Mouse (Mus musculus) embryonic facial prominence, embryonic 12.5 days (tissue): ENCODE results near the gene Trpv2. TPM values are rescaled to one million over a fixed set of nuclear protein-coding genes. Genes with fewer than 3 reads are reported as not detected.
A peak's percentile ranks its signal among the peaks of the same experiment; 100 is the strongest.

Experiments used
- ATAC-seq: fragments of 200-750 bp; cut with Nextera tagmentation; 2 replicates; pipeline ENCODE4 v1.8.0; 2017; ENCODE audit not compliant: insufficient number of reproducible peaks, insufficient read depth, low FRiP score, low TSS enrichment
- H3K27ac ChIP-seq: fragments of 300-500 bp; sonication (generic); 2 replicates; pipeline ENCODE4 v1.5.1; 2016; ENCODE audit warnings: mild to moderate bottlenecking
- H3K27me3 ChIP-seq: fragments of 300-500 bp; sonication (generic); 2 replicates; pipeline ENCODE4 v1.6.1; 2016; ENCODE audit warnings: mild to moderate bottlenecking, moderate library complexity
- H3K36me3 ChIP-seq: fragments of 300-500 bp; sonication (generic); 2 replicates; pipeline ENCODE4 v1.6.1; 2016; ENCODE audit warnings: mild to moderate bottlenecking
- H3K4me1 ChIP-seq: fragments of 300-500 bp; sonication (generic); 2 replicates; pipeline ENCODE4 v1.6.1; 2016
- H3K4me2 ChIP-seq: fragments of 300-500 bp; sonication (generic); replicated peaks from 2 replicates; pipeline ENCODE4 v1.6.1; 2016; ENCODE audit warnings: mild to moderate bottlenecking, moderate library complexity
- H3K4me3 ChIP-seq: fragments of 300-500 bp; sonication (generic); 2 replicates; pipeline ENCODE4 v1.5.1; 2016; ENCODE audit warnings: mild to moderate bottlenecking
- H3K9ac ChIP-seq: fragments of 300-500 bp; sonication (generic); 2 replicates; pipeline ENCODE4 v1.6.1; 2016; ENCODE audit warnings: mild to moderate bottlenecking, moderate library complexity
- H3K9me3 ChIP-seq: fragments of 300-500 bp; sonication (generic); 2 replicates; pipeline ENCODE4 v1.6.1; 2016; ENCODE audit warnings: mild to moderate bottlenecking, moderate library complexity
- WGBS: fragments of 180-500 bp; shearing (Covaris S2); methylation state at CpG from one replicate; pipeline ENCODE4 v1.1.7; 2016; 5-methylcytosine and 5-hydroxymethylcytosine counted together
- polyA plus RNA-seq: library from polyadenylated mRNA; unstranded; fragments of >200 nt; fragmentation: Nextera tagmentation; extraction: Ambion mirVana; gene quantifications from 2 replicates; pipeline ENCODE4 v1.2.1, GENCODE M21; 2016

The Trpv2 gene
- polyA plus RNA-seq, 1 experiment from 2014 or later = 4.5 TPM

DNA sequence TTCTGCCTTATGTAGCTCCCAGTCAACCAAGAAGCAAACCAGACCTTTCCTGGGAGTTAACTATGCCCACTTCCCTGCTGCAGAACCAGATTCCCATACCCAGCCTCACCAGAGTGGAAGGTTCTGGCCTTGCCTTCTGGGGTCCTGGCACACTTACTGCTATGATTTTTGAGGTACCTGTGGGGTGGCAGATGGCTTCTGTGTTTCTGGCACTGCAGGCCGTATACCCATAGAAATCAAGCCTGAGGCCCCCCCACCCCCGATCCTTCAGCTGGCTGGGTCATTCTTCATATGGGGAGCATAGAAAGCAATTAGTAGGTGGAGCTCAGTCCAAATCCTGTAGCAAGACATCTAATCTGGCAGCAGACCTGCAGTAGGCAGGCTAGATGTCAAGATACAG lies 16.7 kb downstream of the Trpv2 start:
- Histone ChIP-seq H3K4me2 (no peak overlapping the region), H3K36me3 (no peaks in the 10 kb centered on the region), H3K9me3 (no peaks in the 10 kb centered on the region), H3K4me3 (no peak overlapping the region), H3K4me1 (no peaks in the 10 kb centered on the region), H3K27me3 (no peaks in the 10 kb centered on the region), H3K9ac (no peak overlapping the region), H3K27ac (no peak overlapping the region)
- WGBS = 81% methylated on average over 2 of the region's 2 CpGs
- ATAC-seq = no peak

DNA sequence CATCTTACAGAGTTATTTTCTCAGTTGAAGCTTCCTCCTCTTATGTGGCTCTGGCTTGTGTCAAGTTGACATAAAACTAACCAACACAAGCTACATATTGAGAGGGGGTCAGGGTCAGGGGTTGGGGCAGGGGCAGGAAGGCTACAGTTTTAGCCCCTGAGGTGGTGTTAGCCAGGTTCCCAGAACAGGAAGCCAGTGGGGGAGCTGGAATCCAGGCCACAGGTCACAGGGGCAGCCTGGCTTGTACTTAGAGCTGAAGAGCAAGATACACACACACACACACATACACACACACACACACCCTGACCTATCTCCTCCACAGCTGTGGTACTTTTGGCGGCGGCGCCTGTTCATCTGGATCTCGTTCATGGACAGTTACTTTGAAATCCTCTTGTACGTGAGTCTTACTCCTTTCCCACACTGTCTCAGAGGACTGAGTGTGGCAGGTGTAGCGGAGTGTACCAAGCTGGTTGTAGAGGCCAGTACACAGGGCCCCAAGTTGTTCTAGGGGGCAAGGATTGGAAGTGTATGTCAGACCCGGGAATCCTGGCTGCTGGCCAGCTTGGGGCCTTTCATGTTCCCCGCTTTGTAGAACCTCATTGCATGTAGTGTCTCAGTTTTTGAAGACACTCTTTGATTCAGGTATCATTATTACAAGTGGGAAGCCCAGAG lies 17.8 kb downstream of the Trpv2 start:
- Histone ChIP-seq H3K9me3 (no peaks in the 10 kb centered on the region), H3K4me3 (no peak overlapping the region), H3K4me1 (no peaks in the 10 kb centered on the region), H3K27ac (no peak overlapping the region), H3K36me3 (no peaks in the 10 kb centered on the region), H3K9ac (no peak overlapping the region), H3K4me2 (no peak overlapping the region), H3K27me3 (no peaks in the 10 kb centered on the region)
- 61% methylated on average over 8 of the region's 8 CpGs for WGBS
- no peak for ATAC-seq

DNA sequence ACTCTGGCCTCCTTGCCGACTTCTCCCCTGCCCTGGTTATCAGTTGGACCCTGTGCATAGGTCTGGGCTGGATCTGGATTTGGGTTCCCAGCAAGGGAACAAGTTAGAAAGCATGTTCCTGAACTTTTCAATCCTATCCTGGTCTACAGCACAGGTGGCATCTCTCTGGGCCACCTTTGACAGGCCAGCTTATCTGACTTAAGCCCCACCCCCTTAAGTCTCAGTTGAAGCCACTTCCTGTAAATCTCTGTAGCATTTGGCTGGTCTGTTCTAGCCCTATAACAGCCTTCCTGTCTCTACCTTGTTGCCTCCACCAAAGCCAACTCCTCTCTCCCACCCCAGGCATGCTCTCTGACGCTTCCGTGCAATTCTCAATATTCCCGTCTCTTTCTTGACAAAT lies 24.3 kb downstream of the Trpv2 start:
- Histone ChIP-seq H3K36me3 (no peaks in the 10 kb centered on the region), H3K4me3 (no peak overlapping the region), H3K9me3 (no peaks in the 10 kb centered on the region), H3K27me3 (no peaks in the 10 kb centered on the region), H3K9ac (no peak overlapping the region), H3K4me2 (no peak overlapping the region), H3K4me1 (0 out of 2 replicates have a peak, but pooled peaks cover 5% of the 10 kb centered on the region), H3K27ac (no peak overlapping the region)
- 92% methylated on average over 4 of the region's 4 CpGs for WGBS
- ATAC-seq = no peak

DNA sequence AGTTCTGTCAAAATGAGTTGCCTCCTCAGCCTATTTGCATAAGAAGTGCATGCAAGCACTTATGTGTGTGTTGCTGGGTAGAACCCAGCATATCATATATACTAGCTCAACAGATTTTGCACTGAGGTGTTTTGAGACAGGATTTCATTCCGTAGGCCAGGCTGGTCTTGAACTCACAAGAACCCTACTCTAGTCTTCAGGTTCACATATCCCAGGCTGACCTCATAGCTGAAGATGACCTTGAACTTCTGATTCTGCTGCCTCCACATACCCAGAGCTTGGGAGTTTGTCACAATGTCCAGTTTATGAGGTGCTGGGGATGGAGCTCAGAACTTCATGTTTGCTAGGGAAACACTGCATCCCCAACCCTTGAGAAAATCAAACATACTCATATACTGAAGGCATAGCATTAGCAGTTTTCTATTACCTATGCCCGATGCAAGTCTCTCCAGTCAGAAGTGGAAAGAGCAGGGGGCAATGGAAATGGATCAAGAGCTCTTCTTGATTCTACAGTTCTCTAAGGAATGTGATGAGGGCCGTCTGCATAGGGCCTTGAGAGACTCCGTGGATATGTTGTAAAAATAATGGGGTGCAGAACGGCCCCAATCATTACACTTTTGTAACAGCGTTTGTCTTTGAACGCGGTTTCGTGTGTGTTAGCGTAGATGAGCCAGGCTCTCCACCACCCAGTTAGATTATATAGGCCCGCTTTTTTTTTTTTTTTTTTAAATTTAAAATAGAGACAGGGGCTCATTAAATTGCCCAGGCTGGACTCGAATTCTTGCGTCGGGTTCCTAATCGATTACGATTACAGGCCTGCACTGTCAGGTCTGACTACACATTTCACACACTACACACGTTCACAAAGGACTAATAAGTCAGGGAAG lies 27.7 kb downstream of the Trpv2 start:
- H3K4me2 ChIP-seq = peak overlapping the region; percentile 81
- peak overlapping the region; percentile 97 for H3K9ac ChIP-seq
- no peak for ATAC-seq
- WGBS = 12% methylated on average over 17 of the region's 17 CpGs
- peak overlapping the region; percentile 95 for H3K27ac ChIP-seq
- no peaks in the 10 kb centered on the region for H3K27me3 ChIP-seq
- peaks cover 31% of the 10 kb centered on the region for H3K36me3 ChIP-seq
- no peaks in the 10 kb centered on the region for H3K9me3 ChIP-seq
- H3K4me1 ChIP-seq = peaks cover 28% of the 10 kb centered on the region
- H3K4me3 ChIP-seq = peak overlapping the region; percentile 95

DNA sequence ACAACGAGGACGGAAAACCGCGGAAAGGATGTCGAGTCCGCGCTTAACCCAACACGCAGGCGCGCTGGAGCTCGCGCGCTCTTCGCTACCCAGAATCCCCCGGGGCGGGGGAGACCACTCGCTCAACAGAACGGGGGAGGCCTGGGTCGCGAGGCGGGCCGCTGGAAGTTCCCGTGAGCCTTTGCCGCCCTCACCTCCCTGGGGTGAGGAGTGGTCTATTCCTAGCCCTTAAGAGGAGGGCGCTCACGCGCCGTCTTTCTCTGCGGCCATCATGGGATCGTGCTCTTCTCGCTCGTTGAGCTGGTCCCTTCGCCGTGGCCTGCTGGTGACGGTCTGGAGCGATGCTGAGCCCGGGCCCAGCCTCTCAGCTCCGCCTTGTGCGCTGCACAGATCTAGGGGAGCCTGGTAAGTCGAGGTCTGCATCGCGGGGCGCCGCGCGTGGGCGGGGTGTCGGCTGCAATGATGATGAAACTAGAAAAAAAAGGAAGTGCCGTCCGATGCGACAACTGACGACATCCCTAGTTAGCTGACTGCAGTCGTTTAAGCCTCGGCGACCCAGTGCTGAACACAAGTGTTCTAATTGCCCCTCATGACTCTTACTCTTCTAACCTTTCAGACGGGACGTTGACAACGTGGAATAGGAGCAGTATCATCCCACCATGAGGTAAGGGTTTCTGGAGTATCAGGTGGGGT lies 28.5 kb downstream of the Trpv2 start:
- ATAC-seq = peak; percentile 94
- Histone ChIP-seq H3K36me3 (peaks cover 36% of the 10 kb centered on the region), H3K9ac (peak overlapping the region; percentile 97), H3K4me1 (peaks cover 28% of the 10 kb centered on the region), H3K9me3 (no peaks in the 10 kb centered on the region), H3K4me3 (peak overlapping the region; percentile 95), H3K27me3 (no peaks in the 10 kb centered on the region), H3K4me2 (peak overlapping the region; percentile 81), H3K27ac (peak overlapping the region; percentile 95)
- WGBS = under 1% methylated on average over 58 of the region's 58 CpGs

DNA sequence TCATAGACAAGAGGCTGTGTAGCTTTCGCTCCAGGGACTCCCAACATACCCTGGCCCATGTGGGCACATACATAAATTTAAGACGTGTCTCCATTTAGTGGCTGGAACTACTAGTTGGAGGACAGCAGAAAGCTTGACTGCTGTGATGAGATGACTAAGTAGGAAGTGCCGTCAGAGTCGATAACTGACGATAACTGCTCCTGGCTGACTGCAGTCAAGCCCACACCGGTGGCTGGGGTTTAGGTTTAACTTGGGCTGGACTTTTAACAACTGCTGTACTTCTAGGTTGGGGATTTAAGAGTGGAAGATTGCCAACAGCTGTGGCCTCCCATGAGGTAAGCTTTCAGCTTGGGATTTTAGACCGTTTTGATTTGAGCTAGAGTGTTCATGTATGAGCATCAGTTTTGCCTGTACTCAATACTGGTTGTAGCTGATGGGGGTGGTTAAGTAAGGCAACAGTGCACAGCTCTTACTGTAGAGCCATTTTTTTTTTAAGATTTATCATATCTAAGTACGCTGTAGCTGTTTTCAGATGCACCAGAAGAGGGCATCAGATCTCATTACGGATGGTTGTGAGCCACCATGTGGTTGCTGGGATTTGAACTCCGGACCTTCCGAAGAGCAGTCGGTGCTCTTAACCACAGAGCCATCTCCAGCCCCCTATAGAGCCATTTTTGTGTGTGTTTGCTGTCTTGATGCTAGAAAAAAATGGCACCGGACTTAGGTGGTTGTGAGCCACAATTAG lies 29.2 kb downstream of the Trpv2 start:
- Histone ChIP-seq H3K4me1 (peaks cover 28% of the 10 kb centered on the region), H3K27me3 (no peaks in the 10 kb centered on the region), H3K9ac (peak overlapping the region; percentile 97), H3K27ac (peak overlapping the region; percentile 95), H3K4me3 (peak overlapping the region; percentile 95), H3K4me2 (peak overlapping the region; percentile 81), H3K36me3 (peaks cover 41% of the 10 kb centered on the region), H3K9me3 (no peaks in the 10 kb centered on the region)
- no peak for ATAC-seq
- under 1% methylated on average over 13 of the region's 13 CpGs for WGBS

DNA sequence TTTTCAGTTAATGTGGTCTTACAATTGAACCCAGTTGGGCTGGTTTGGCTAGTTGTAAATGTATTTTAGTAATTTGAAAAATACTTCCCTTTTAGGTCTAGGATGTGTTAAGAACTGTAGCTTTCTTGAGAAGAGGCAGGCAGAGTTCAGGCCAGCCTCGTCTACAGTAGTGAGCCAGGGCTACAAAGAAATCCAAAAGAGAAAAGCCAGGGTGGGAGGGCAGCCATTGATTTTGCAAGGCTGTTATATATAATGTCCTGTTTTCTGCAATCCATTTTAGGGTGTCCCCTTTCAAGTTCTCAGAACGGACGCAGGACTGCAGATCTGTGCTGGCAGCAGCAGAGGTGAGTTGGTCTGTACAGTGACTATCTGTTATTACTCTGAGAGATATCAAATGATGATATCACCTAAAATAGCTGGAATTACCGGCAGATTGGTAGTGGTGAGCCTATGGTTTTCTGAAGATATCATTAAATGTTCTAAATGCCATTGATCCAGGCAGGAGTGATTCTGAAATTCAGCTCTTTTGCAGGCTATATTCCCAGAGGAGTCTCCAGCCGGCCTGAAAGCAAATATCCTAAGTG lies 29.9 kb downstream of the Trpv2 start:
- no peak for ATAC-seq
- Histone ChIP-seq H3K27me3 (no peaks in the 10 kb centered on the region), H3K4me1 (peaks cover 28% of the 10 kb centered on the region), H3K36me3 (peaks cover 48% of the 10 kb centered on the region), H3K4me2 (peak overlapping the region; percentile 81), H3K4me3 (peak overlapping the region; percentile 95), H3K27ac (peak overlapping the region; percentile 95; the same call in 1 of the 2 replicates), H3K9ac (peak overlapping the region; percentile 97), H3K9me3 (no peaks in the 10 kb centered on the region)
- WGBS = 12% methylated on average over 5 of the region's 5 CpGs

DNA sequence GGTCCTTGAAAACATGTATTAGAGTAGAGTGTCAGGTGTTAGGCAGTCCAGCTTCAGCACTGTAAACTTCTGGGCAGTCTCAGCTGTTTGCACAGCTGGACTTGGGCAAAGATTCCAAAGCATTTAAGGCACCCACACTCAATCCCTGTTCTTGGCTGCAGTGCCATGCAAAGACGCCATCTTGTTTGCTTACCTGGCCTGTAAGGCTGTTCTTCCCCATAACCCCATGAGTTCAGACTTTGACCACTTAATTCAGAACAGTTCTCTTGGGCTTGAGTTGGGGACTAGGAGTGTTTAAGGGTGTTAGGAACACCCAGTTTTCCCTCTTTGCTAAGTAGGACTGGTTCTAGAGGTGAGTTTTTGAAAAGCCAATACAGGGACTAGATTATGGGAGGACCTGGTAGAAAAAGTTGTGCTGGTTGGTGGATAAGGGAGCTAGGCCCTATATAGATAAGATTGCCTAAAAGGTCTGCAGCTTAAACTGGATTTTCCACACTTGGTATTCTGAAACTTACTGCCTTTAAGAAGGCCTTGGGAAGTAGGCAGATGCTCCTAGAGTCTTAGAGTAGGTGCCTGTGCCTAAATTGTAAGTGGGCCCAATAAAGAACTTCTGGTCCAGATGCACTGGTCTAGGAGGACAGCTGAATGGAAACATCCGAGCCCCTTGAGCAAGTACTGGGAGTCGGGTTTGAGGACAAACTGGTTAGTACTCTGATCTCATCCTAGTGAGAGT lies 30.8 kb downstream of the Trpv2 start:
- Histone ChIP-seq H3K36me3 (peaks cover 54% of the 10 kb centered on the region), H3K4me1 (peaks cover 28% of the 10 kb centered on the region), H3K4me3 (peak overlapping the region; percentile 95), H3K9ac (peak overlapping the region; percentile 33), H3K4me2 (peak overlapping the region; percentile 81), H3K27ac (peak overlapping the region; percentile 95), H3K27me3 (no peaks in the 10 kb centered on the region), H3K9me3 (no peaks in the 10 kb centered on the region)
- 16% methylated on average over 3 of the region's 3 CpGs for whole genome bisulfite sequencing
- ATAC-seq = no peak

DNA sequence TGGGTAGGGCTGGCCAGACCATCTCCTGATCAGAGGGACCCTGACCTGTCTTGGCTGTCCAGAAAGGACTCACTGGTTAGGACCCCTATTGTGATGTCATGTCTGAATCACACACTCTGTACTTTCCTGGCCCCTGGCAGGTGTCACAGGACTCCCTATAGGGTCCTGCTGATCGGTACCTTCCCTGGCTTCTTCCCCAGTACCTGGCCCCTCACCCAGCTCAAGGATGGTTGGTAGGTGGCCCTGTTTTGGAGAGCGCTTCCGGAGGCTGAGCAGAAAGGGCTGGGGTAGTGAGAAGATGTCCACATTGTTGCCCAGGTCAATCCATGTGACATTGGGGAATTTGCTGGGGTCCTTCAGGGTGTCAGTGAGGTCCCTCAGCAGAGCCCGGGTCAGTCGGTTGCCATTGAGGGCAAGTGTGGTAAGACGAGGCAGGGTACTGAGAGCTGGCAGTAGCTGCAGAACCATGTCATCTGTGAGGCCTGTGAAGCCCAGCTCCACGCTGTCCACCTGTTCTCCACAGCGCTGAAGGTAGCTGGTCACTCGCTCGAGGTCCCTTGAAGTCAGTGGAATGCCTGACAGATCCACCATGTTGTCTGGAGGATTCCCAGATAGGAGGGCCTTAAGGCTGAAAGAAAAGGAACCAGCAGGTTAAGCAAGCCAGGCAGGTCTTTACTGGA lies 31.5 kb downstream of the Trpv2 start:
- H3K4me2 ChIP-seq = peak overlapping the region; percentile 81
- 0 out of 2 replicates have a peak, but pooled peaks have one; percentile 3 for ATAC-seq
- no peaks in the 10 kb centered on the region for H3K27me3 ChIP-seq
- peaks cover 28% of the 10 kb centered on the region for H3K4me1 ChIP-seq
- H3K4me3 ChIP-seq = peak overlapping the region; percentile 95; the same call in 1 of the 2 replicates
- peak overlapping the region; percentile 33 for H3K9ac ChIP-seq
- 43% methylated on average over 10 of the region's 10 CpGs for WGBS
- H3K27ac ChIP-seq = peak overlapping the region; percentile 95
- H3K9me3 ChIP-seq = no peaks in the 10 kb centered on the region
- H3K36me3 ChIP-seq = peaks cover 61% of the 10 kb centered on the region
